Mouse (Mus musculus) intestine, embryonic 14.5 days (tissue): ENCODE results near the gene Slc38a11. TPM values are rescaled to one million over a fixed set of nuclear protein-coding genes. Genes with fewer than 3 reads are reported as not detected.

ENCODE experiments used
- ATAC-seq: fragments of 200-750 bp; cut with Nextera tagmentation; replicated peaks from 2 replicates; pipeline ENCODE4 v1.8.0; 2017; ENCODE audit warnings: low read depth, moderate number of reproducible peaks, moderate TSS enrichment, moderate library complexity; ENCODE audit not compliant: low FRiP score, low TSS enrichment
- DNase-seq: peaks from one replicate; pipeline ENCODE4 v3.0.0-alpha.2; 2018; ENCODE audit warnings: low spot score
- H3K27ac ChIP-seq: fragments of 300-500 bp; sonication (generic); 2 replicates; pipeline ENCODE4 v1.5.1; 2014; ENCODE audit warnings: low read depth, mild to moderate bottlenecking, control low read depth
- H3K27me3 ChIP-seq: fragments of 300-500 bp; sonication (generic); replicated peaks from 2 replicates; pipeline ENCODE4 v1.6.1; 2014; ENCODE audit warnings: low read length, control low read depth; ENCODE audit not compliant: control insufficient read depth, insufficient read depth
- H3K36me3 ChIP-seq: fragments of 300-500 bp; sonication (generic); 2 replicates; pipeline ENCODE4 v1.6.1; 2014; ENCODE audit warnings: low read length, control low read depth; ENCODE audit not compliant: control insufficient read depth, insufficient read depth
- H3K4me1 ChIP-seq: fragments of 300-500 bp; sonication (generic); replicated peaks from 2 replicates; pipeline ENCODE4 v1.6.1; 2014; ENCODE audit warnings: low read length, control low read depth, mixed read lengths; ENCODE audit not compliant: control insufficient read depth, insufficient read depth
- H3K4me2 ChIP-seq: fragments of 300-500 bp; sonication (generic); 2 replicates; pipeline ENCODE4 v1.6.1; 2014; ENCODE audit warnings: low read length
- H3K4me3 ChIP-seq: fragments of 300-500 bp; sonication (generic); 2 replicates; pipeline ENCODE4 v1.5.1; 2014; ENCODE audit warnings: low read depth, low read length, control low read depth, mixed read lengths
- H3K9ac ChIP-seq: fragments of 300-500 bp; sonication (generic); 2 replicates; pipeline ENCODE4 v1.6.1; 2014; ENCODE audit warnings: mild to moderate bottlenecking, low read length
- H3K9me3 ChIP-seq: fragments of 300-500 bp; sonication (generic); 2 replicates; pipeline ENCODE4 v1.6.1; 2016; ENCODE audit warnings: low read length, control low read depth; ENCODE audit not compliant: control insufficient read depth
- WGBS: fragments of 180-500 bp; shearing (Covaris S2); extraction: QIAGEN DNeasy Blood & Tissue Kit; methylation state at CpG from one replicate; pipeline ENCODE4 v1.1.7; 2014; 5-methylcytosine and 5-hydroxymethylcytosine counted together
- polyA plus RNA-seq: library from polyadenylated mRNA; unstranded; fragments of >200 nt; fragmentation: Nextera tagmentation; extraction: Ambion mirVana; gene quantifications from 2 replicates; pipeline ENCODE4 v1.2.1, GENCODE M21; 2014

The Slc38a11 gene
- polyA plus RNA-seq, result not detected in 2 replicates

DNA sequence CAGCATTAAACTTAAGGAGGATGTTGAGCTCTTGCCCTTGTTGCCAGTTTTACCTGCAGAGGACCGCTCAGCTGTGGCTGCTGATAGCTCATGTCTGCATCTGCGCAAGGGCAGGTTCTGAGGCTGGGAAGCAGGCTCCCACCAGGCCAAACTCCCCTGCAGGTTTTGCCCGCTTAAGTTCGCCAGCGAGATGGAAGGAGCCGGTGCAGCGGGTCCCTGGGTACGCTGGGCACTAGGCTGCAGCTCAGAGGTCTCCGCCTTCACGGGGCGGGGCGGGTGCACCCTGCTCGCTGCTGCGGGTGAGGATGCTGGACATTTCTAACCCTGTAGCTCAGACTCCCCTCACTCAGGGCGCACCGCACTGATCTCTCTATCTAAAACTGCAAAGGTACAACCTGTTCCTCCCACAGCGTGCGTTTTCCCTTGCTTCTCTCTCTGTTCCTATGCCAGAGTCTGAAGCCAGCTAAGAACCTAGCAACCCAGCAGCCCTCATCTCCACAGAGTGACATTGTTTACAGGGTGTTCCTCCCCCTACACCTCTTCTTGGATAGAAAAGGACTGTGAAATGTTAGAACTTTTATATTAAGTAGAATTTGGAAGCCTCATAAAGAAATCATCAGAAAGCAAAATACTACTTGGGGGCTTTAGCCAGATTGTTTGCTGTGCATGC, at the start of gene Slc38a11:
TSS of gene Slc38a11 (minus strand) at position 207 of the 670 bp plus-strand sequence.
- H3K27me3 ChIP-seq, result no peaks in the 10 kb centered on the region
- H3K9ac ChIP-seq, result no peak within 1 kb of the TSS
- peak; percentile 60 for DNase-seq
- WGBS, result 8% methylated on average over 18 of the region's 18 CpGs
- H3K36me3 ChIP-seq, result no peaks in the 10 kb centered on the region
- ATAC-seq, result no peak
- H3K9me3 ChIP-seq, result no peaks in the 10 kb centered on the region
- no peak within 1 kb of the TSS for H3K27ac ChIP-seq
- no peak within 1 kb of the TSS for H3K4me3 ChIP-seq
- peaks cover 5% of the 10 kb centered on the region for H3K4me1 ChIP-seq
- peak within 1 kb of the TSS; percentile 37 for H3K4me2 ChIP-seq

DNA sequence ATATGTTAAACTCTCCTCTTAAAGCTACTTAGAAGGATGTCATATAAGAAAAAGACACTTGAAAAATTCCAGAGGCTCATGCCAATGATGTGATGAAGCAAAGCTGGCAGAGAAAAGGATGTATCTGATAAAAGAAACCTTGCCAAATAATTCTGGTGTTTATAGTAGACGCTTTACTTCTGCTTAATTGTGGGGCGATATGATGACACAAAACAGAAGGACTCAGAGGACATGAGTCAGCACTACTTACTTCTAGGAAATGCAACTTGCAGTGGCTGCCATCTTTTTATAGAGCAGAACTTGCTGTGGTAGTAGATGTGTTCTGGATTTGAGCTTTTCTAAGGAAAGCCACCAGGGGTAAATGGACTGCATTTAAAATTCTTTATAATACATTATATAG, 43.3 kb upstream of the Slc38a11 start:
- DNase-seq, result no peak
- no peak overlapping the region for H3K9ac ChIP-seq
- 46% methylated on average over 2 of the region's 2 CpGs for WGBS

DNA sequence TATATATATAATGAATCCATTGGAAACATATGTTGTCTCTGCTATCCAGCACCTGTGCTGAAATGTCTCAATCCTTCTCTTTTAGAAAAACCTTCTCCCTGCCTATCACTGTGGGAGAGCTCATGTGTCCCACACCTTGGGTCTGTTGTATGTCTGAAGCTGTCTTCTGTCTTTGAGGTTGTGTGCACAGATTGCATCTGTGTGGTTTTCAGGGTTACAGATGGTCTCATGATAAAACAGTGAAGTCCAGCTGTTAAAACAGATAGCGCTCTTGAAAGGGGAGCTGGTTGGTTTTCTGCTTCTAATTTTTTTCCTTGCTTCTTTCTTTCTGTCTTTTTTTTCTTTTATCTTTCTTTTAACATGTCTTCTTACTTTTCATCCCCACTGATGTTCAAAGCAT, 41.6 kb upstream of the Slc38a11 start:
- Histone ChIP-seq H3K9me3 (no peaks in the 10 kb centered on the region), H3K9ac (no peak overlapping the region), H3K4me1 (no peaks in the 10 kb centered on the region), H3K4me3 (no peak overlapping the region), H3K36me3 (no peaks in the 10 kb centered on the region), H3K27ac (no peak overlapping the region), H3K27me3 (no peaks in the 10 kb centered on the region), H3K4me2 (no peak overlapping the region)
- DNase-seq (no peak), ATAC-seq (no peak)
- 81% methylated on average over 1 of the region's 1 CpGs for WGBS

More for the DNA sequence above, 43.3 kb upstream of the Slc38a11 start:
- H3K9me3 ChIP-seq, result no peaks in the 10 kb centered on the region
- no peaks in the 10 kb centered on the region for H3K4me1 ChIP-seq
- no peak overlapping the region for H3K27ac ChIP-seq
- no peak overlapping the region for H3K4me2 ChIP-seq
- no peak for ATAC-seq
- no peaks in the 10 kb centered on the region for H3K36me3 ChIP-seq
- H3K4me3 ChIP-seq, result no peak overlapping the region
- no peaks in the 10 kb centered on the region for H3K27me3 ChIP-seq

DNA sequence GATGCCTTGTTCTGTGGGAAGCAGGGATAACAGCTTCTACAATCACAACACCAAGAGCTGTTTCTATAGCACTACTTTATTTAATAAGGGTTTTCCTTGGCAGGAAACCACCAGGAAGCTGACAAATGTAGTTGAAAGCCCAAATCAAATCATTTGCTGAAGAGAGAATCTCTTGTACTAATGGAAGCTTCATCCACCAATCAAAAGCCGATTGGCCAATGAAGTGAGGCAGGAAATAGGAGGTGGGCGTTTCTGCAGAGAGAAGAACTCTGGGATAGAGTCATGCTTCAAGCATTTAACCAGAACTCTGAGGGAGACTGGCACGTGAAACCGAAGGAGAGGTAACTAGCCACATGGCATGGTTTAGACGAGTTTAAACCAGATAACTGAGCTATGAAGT, 38.2 kb upstream of the Slc38a11 start:
- Histone ChIP-seq H3K9ac (no peak overlapping the region), H3K36me3 (no peaks in the 10 kb centered on the region), H3K27me3 (no peaks in the 10 kb centered on the region), H3K9me3 (no peaks in the 10 kb centered on the region), H3K4me3 (no peak overlapping the region), H3K4me1 (no peaks in the 10 kb centered on the region), H3K27ac (no peak overlapping the region), H3K4me2 (no peak overlapping the region)
- DNase-seq (no peak), ATAC-seq (no peak)
- WGBS, result 76% methylated on average over 5 of the region's 5 CpGs

DNA sequence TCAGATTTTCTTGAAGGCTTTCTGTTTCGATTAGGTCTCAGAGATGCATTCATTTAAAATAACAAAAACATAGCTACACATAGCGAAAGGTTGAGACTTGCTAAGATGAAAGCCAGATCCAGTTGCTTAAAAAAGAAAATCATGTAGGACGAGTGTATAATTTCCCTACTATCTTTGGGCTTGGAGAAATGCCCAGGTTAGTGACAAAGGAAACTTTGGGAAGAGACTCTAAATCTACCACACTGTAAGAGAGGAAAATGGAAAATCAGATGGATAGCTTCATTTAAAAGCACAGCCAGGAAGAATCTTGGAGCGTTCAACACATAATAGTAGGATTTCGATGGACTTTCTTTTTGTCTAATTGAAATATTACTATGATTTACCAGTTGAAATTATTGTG, 36.1 kb upstream of the Slc38a11 start:
- WGBS, result 57% methylated on average over 5 of the region's 5 CpGs
- no peaks in the 10 kb centered on the region for H3K9me3 ChIP-seq
- no peak for DNase-seq
- H3K4me2 ChIP-seq, result no peak overlapping the region
- H3K36me3 ChIP-seq, result no peaks in the 10 kb centered on the region
- no peak overlapping the region for H3K4me3 ChIP-seq
- no peaks in the 10 kb centered on the region for H3K27me3 ChIP-seq
- H3K4me1 ChIP-seq, result no peaks in the 10 kb centered on the region
- no peak overlapping the region for H3K27ac ChIP-seq
- no peak for ATAC-seq
- no peak overlapping the region for H3K9ac ChIP-seq

DNA sequence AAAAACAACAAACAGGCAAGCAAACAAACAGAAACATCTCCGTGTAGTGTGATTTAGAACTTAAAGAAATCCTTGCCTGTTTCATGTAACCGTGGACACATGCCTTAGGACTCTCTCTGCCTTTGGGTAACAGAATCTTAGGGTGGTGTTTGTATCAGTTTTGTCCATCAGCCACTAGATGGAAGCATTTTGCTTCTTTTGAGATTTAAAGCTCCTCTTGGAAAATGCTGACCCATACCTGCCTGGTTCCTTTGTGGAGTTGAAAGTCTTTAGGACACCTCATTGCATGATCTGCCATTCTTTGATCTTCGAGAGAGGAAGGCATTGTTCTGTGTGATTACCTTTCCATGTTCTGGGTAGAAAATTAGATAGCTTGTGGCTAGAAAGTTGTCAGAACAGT, 32.3 kb upstream of the Slc38a11 start:
- no peaks in the 10 kb centered on the region for H3K9me3 ChIP-seq
- no peak overlapping the region for H3K4me2 ChIP-seq
- 18% methylated on average over 3 of the region's 3 CpGs for WGBS
- no peak; the same call in 1 of the 2 replicates for ATAC-seq
- H3K27me3 ChIP-seq, result no peaks in the 10 kb centered on the region
- H3K36me3 ChIP-seq, result no peaks in the 10 kb centered on the region
- no peak overlapping the region for H3K4me3 ChIP-seq
- H3K9ac ChIP-seq, result no peak overlapping the region
- DNase-seq, result no peak
- H3K4me1 ChIP-seq, result no peaks in the 10 kb centered on the region
- no peak overlapping the region for H3K27ac ChIP-seq

DNA sequence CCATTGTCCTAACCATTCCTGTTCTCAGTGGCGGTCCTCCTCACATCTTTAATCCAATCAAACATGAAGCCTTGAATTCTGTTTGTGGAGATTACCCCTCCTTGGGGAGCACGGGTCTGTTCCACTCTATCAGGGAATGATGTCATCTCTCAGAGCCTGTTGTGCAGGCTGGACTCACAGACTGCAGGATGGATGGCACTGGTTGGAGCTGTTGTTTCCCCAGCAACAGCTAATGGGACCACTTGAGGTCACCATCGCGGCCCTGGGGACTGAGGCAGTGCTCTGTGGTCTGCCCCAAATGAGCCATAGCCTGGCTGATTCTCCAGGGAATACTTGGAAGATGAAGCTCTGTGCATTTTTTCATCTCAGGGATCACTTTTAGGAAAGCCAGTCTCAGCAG, 29.2 kb upstream of the Slc38a11 start:
- DNase-seq (no peak), ATAC-seq (no peak)
- H3K9me3 ChIP-seq, result no peaks in the 10 kb centered on the region
- no peak overlapping the region for H3K9ac ChIP-seq
- WGBS, result 54% methylated on average over 4 of the region's 4 CpGs
- H3K36me3 ChIP-seq, result no peaks in the 10 kb centered on the region
- no peaks in the 10 kb centered on the region for H3K4me1 ChIP-seq
- no peak overlapping the region for H3K4me3 ChIP-seq
- H3K27ac ChIP-seq, result no peak overlapping the region
- H3K4me2 ChIP-seq, result no peak overlapping the region
- no peaks in the 10 kb centered on the region for H3K27me3 ChIP-seq

DNA sequence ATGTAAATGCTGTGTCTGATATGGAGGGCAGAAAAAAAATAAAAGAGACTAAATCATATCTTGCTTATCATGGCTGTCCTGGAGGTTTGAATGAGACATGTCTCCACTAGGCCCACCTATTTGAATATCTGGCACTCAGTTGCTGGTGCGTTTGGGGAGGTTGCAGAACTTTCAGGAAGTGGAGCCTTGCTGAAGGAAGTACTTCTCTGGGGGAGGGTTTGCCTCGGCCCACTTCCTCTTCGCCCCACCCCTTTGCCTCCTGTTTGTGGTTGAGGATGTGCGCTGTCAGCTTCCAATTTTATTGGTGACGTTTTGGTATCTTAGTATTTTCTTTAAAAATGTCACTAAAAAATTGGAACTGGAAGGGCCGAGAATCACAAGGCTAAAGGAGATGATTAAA, 27.5 kb upstream of the Slc38a11 start:
- Histone ChIP-seq H3K36me3 (no peaks in the 10 kb centered on the region), H3K9me3 (no peaks in the 10 kb centered on the region), H3K4me1 (no peaks in the 10 kb centered on the region), H3K4me2 (no peak overlapping the region), H3K27me3 (no peaks in the 10 kb centered on the region), H3K9ac (no peak overlapping the region), H3K27ac (no peak overlapping the region), H3K4me3 (no peak overlapping the region)
- DNase-seq (no peak), ATAC-seq (no peak)
- WGBS, result 82% methylated on average over 6 of the region's 6 CpGs

DNA sequence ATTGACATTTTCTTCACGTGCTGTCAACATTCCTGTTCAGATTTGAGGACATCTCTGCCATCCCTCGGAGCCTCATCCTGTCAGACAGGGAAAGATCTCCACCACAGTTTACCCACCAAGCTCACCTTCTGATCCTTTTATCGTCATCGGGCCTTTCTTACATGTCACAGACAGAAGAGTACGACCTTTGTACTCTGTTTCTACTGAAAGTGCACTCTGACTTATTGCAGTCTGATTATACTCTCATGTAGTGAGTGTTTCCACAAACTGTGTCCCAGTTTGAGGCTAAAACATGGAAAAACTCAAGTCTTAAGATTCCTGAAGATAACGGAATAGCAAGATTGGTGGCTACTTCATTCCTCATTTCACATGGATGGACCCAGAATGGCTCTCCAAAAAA, 21.0 kb upstream of the Slc38a11 start:
- no peak overlapping the region for H3K9ac ChIP-seq
- ATAC-seq (no peak), DNase-seq (no peak)
- no peaks in the 10 kb centered on the region for H3K9me3 ChIP-seq
- no peaks in the 10 kb centered on the region for H3K27me3 ChIP-seq
- H3K4me2 ChIP-seq, result no peak overlapping the region
- 70% methylated on average over 6 of the region's 6 CpGs for WGBS
- no peak overlapping the region for H3K4me3 ChIP-seq
- H3K36me3 ChIP-seq, result no peaks in the 10 kb centered on the region
- no peak overlapping the region for H3K27ac ChIP-seq
- H3K4me1 ChIP-seq, result no peaks in the 10 kb centered on the region
